Mouse (Mus musculus) spleen, adult 2 months (tissue): Measurements from ENCODE around the gene Timm50.
A peak's percentile ranks its signal among the peaks of the same experiment; 100 is the strongest.

Experiments used
- CTCF ChIP-seq: fragments of 200-500 bp; IDR thresholded peaks from 2 replicates; pipeline ENCODE4 v1.5.1; 2011; ENCODE audit warnings: mild to moderate bottlenecking, inconsistent platforms; ENCODE audit not compliant: insufficient read depth, insufficient read length, insufficient replicate concordance; ENCODE audit errors: extremely low read depth
- POLR2A ChIP-seq: fragments of 200-500 bp; IDR thresholded peaks from 2 replicates; pipeline ENCODE4 v1.6.1; 2011; ENCODE audit warnings: low read depth, low read length, inconsistent platforms

DNA sequence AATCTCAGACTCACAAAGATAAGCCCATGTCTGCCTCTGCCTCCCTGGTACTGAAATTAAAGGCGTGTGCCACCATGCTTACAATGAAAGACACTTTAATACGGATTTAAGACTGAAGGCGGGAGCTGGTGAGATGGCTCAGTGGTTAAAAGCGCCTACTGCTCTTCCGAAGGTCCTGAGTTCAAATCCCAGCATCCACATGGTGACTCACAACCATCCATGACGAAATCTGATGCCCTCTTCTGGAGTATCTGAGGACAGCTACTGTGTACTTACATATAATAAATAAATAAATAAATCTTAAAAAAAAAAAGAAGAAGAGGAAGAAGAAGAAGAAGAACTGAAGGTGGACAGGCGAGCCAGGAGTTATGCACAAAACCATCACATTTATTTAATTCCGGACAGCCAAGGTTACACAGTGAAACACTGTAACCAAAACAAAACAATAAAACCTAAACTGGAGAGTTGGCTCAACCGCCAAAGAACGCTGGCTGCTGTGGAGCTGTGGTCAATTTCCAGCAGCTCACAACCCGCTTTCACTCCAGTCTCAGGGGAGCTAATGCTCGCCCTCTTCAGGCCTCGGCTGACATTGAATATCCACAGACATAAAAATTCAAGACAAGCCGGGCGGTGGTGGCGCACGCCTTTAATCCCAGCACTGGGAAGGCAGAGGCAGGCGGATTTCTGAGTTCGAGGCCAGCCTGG lies 27.5 kb upstream of the Timm50 start:
- TF ChIP-seq CTCF (peak; percentile 11; the same call in 1 of the 2 replicates), POLR2A (no peak)
